Mouse (Mus musculus): ENCODE measurements at regions not wholly inside any gene's neighbourhood (a gene's known extent, or its start where the extent isn't known, plus 50 kb on each side); places are given as distances from the start of the nearest gene placed in this dataset.
A peak's percentile ranks its signal among the peaks of the same experiment; 100 is the strongest.

DNA sequence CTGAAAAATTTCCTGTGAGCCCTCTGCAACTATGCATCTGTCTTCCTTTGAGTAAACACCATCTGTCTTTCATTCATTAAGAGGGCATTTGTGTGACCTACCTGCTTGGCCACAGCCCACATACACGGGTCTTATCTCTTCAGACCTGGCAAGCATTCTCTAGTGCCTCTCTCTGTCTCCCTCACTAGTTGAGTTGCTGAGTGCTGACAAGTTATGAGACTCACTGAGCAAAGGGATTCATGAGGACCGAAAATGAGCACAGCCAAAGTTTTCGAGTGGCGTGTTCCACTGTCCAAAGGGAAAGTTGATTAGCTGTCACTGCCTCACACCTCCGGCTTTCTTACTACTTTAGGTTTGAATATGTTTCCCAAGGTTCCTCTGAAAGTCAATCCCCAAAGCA is 328.5 kb downstream of the Pmp22 start:
- no peak for DNase-seq

DNA sequence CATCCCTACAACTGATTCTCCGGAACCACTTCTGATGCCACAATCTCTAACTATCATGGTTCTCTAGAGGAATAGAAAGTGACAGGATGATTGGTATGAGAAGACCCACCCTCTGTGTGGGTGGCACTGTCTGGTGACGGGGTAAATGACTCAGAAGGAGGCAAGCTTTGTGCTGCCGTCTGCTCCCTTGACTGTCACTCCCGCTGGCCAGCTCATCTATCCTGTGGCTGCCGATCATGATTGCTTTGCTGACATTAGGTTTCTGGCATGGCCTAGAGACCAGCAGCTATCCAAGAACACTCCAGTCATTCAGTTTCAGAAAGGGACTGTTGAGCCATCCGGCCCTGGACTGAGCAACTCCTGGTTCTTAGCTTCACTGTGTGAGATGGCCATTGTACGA is 331.4 kb downstream of the Pmp22 start:
- intact Hi-C loops (cut with DNase I): no loop called here
- DNase-seq: no peak

More for the DNA sequence above, 328.5 kb downstream of the Pmp22 start:
- intact Hi-C loops (cut with DNase I): loop anchor here (2.0 kb wide), 1 partner anchor 34 kb away; no protein-coding TSS in a partner anchor

DNA sequence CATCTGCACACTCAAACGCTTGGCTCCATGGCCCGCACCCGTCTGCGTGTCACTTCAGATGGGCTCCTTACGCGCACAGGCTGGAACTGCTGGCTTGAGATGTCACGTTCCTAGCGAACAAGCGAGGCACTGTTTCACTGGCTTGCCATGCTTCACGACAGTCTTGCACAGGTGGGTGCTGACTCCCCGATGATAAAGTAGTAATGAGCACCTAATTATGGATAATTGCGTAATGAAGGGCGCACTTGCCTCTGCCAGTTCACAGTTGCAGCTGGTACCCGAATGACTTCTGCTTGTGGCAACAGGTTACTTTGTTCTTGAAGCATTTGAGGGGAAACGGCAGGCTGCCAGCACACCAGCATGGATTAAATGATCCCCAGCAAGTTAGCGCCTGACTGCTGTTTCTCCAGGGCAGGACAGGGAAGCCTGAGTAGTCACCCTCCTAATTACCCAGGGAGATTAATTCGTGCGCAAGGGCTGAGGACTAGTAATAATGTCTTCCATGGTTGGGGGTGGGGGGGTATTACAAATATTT is 335.1 kb downstream of the Pmp22 start:
- no peak for DNase-seq
- intact Hi-C loops (cut with DNase I): no loop called here

DNA sequence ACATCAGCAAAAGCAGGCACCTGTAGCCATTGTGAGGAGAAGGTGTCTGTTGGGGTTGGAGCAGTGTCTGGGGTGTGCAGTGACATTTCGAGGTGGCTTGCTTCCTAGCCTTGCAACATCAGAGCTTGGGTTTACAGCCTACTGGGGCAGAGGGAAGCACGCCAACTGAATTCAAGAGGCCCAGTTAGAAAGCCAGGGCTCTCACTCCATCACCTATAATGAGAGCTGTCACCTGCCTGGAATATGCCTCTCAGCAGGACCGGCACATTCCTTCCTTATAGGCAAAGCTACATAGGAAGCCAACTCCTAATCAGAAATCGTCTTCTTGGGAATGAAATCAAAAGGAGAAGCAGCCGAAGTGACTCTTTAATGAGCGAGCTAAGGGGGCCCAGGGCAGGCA is 337.2 kb downstream of the Pmp22 start:
- no peak for DNase-seq
- intact Hi-C loops (cut with DNase I): no loop called here

DNA sequence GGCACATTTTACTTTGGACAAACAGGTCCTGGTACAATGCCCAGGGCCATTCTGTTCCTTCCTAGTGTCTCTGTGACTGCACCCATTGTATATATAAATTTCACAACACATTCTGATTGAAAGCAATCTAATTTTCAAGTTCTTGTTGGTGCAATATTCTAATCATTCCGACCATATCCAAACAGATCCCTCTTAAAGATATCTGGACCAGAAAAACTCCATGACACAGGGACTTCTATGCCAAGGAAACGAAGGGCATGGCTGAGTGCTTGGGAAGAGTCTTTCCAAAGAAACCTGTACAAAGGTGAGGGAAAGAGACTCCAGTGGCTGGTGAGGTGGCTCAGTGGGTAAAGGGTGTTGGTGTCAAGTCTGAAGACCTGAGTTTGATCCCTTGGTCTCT is 337.8 kb downstream of the Pmp22 start:
- no peak for DNase-seq
- intact Hi-C loops (cut with DNase I): no loop called here

DNA sequence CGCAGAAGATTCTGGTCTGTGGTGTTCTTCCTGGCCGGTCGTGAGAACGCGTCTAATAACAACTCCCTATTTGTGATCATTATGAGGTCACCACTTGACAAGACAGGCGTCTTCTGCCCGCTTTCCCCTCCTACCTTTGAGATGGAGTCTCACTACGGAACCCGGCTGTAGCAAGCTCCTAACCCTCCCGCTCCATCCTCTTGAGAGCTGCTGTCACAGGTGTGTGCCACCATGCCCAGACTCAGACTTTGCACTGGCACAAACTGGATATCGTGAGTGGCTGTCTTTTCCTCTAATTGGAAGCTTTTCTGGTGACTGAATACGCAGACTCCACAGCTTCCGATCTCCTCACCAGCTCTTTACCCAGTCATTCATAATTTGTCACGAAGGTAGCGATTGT is 346.0 kb downstream of the Pmp22 start:
- intact Hi-C loops (cut with DNase I): no loop called here
- DNase-seq: no peak

DNA sequence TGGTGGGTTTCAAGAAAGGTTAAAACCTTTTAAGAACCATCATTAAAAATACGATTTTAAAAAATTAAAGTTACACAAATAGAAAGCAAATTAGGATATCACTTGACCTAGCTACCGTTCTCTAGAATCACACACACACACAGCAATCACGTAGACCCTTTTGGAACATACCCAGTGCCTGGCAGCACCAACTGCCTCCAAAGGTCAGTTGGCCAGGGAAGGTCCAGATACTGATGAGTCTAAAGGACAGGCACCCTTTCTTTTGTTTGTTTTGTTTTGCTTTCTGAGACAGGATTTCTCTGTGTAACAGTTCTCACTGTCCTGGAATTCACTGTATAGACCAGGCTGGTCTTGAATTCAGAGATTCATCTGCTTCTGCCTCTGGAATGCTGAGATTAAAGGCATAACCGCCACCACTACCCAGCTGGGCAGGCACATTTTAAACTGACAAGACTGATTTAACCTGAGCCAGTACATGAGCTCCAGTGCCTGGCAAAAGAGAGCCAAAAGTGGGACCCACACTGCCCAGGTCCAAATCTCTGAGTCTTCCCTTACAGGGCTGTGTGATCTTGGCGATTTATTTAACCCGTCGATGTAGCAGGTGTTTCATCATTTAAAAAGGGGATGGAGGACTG is 353.0 kb downstream of the Pmp22 start:
- no peak for DNase-seq
- intact Hi-C loops (cut with DNase I): no loop called here

DNA sequence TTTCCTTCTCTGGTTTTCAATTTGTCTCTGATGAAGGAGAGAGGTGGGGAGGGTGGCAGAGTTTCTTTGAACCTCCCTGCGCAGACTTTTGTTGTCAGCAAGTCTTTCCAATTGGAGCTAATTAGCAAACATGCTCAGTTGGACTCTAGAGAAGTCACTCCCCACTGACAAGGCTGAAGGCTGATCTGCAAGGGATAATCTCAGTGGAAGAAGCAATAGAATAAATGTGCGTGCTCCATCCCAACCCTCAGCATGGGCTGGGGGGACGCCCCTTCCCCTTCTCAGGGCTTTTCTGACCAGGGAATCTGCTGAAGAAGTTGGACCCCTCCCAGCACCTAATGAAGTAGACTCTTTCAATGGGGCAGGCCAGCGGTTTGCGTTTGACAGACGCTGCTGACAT is 353.8 kb downstream of the Pmp22 start:
- intact Hi-C loops (cut with DNase I): no loop called here
- no peak for DNase-seq

DNA sequence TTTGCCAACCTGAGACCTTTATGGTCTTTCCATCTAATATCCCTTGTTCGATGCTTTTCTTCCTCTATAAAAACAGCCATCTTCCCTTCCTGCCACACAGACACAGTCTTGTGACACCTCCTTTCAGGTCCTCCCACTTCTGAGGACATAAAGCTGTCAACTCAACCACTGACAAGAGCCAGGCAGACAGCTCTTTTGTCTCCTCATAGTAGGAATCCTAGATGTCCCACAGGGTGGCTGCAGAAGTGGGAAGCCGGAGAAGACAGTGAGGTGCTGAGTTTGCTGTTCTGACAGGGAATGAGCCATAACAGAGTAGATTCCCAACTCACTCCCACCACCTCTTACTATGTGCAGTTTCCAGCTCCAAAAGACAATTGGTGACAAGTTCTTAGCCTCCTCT is 358.4 kb downstream of the Pmp22 start:
- intact Hi-C loops (cut with DNase I): no loop called here
- no peak for DNase-seq

DNA sequence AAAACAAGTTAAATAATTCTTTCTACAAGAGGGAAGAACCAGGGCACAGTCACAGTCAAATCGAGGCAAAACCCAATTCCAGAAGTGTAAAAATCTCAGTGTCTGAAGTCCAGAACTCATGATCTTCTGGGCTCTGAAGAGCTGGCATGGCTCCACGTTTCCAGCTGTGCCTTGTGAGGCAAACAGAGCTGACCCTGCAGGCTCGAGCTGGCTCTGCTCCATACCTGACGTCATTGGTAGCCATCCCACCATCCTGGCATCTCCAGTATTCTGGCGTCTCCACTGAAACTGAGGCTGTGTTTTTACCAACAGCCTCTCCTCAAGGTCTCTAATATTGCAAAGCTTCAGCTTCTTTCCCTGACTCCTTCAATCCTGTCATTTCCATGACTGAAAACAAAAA is 373.4 kb downstream of the Pmp22 start:
- intact Hi-C loops (cut with DNase I): no loop called here
- peak; percentile 62 to 66 for DNase-seq

DNA sequence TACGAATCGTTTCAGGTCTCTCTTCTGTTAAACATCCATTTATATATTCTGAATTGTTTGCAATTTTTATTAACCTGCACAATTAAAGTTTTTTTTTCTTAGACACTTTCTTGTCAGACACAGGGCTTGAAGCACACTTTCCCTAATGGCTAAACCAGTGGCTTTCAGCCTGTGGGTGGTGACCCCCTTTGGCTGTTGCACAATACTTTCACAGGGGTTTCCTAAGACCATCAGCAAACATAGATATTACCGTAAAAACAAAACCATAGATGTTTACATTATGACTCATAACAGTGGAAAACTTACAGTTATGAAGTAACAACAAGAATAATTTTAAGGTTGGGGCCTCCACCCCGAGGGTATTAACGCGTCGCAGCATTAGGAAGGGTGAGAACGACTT is 378.6 kb downstream of the Pmp22 start:
- DNase-seq: no peak

DNA sequence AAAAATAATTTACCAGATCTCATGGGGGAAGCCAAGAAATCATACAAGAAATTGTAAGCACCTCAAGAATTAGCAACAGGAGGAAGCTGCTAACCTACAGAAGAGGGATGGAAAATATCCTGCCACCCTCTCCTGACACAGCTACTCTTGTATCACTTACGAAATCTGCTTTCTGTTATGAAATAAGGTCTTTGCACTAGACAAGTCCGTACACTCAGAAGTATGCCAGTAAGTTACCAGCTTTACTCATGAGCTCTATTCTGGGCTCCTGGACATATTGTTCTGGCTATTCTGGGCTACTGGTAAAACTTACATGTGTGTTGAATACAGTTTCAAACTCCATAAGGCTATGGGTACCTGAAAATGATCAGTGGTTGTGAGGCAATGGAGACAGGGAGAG is 379.9 kb downstream of the Pmp22 start:
- DNase-seq: no peak
- intact Hi-C loops (cut with DNase I): no loop called here

More for the DNA sequence above, 378.6 kb downstream of the Pmp22 start:
- intact Hi-C loops (cut with DNase I): no loop called here

DNA sequence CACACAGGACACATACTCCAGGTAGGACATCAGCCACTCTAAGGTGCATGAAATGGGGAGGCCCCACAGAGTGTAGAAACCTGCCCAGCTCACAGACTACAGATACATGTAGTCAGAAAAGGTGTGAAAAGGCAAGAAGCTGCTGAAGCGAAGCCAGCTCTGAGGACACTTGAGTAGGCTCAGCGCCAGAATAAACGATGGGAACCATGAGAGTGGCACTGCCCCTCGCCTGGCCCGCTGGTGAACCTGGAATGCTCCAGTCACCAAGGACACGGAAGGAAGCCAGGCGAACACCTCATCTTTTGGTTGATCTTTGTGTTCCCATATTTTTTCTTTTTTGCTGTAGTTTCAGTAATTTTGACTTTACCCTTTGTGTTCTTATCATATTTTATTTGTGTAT is 381.8 kb downstream of the Pmp22 start:
- DNase-seq: no peak
- intact Hi-C loops (cut with DNase I): no loop called here

DNA sequence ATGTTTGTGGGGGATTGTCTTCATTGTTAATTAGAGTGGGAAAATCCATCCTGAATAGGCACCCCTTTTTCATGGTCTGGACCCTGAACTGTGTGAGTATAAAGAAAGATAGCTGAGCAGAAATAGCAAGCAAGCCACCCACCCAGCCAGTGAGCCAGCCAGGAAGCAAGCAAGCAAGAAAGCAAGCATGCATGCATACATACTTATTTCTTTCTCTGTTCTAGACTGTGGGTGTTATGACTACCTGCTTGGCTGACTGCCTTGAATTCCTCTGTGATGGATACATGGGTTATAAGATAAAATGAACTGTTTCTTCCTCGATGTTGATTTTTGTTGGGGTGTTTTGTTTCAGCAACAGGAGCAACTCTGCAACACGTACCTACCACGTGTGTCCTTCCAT is 385.8 kb downstream of the Pmp22 start:
- no peak for DNase-seq

DNA sequence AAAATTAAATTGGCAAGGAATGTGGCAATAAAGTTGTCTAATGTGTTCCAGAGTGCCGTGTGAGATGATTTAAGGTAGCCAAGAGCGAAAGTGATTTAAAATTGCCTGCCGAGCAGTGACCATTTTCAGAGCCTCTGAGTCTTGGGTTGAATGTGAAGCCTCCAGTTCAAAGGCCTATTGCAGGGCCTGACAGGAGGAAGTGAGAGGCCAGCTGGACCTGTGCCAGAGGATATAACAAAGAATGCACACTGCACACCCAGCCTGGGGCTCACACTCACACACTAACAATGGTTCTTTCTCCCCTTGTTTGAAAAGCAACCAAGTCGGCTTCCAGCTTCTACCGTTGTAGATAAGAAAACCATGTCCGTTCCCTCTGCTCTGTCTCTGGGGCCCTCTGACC is 390.1 kb downstream of the Pmp22 start:
- peak; percentile 32 to 43 for DNase-seq
- intact Hi-C loops (cut with DNase I): no loop called here

More for the DNA sequence above, 385.8 kb downstream of the Pmp22 start:
- intact Hi-C loops (cut with DNase I): no loop called here

DNA sequence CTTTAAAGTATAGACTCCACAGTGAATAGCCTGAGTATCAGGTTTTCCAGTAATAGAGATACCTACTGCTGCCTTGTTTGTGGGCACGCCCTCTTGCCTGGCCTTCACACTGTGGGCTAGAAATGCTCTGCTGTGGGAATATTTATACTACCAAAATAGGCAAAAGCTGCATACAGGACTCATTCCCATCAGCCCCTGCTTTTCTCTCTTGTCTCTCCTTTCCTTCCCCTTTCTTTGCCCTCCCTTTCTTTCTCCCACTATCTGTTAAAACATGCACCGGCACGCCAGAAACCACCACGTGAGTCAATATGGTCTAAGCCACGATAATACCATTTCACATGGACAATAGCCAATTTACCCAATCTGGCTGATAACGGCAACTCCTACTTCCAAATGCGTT is 395.5 kb downstream of the Pmp22 start:
- DNase-seq: no peak
- intact Hi-C loops (cut with DNase I): no loop called here

DNA sequence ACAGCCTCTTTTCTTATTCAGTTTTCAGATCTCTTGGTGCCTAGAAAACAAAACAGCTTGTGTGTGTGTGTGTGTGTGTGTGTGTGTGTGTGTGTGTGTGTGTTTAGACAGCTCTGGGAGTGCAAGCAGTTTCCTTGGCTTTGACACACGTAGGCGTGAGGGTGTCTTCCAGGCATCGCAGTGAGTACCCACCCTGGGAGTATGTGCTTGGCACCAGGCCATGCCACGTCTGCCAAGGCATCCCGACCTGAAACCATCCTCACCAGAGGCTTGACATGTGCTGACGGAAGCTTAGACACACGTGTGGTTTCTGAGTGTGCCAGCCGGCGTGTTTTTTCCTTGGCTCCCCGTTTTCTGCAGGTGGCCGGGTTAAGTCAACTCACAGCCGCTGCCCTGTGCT is 396.6 kb downstream of the Pmp22 start:
- DNase-seq: no peak
- intact Hi-C loops (cut with DNase I): no loop called here

DNA sequence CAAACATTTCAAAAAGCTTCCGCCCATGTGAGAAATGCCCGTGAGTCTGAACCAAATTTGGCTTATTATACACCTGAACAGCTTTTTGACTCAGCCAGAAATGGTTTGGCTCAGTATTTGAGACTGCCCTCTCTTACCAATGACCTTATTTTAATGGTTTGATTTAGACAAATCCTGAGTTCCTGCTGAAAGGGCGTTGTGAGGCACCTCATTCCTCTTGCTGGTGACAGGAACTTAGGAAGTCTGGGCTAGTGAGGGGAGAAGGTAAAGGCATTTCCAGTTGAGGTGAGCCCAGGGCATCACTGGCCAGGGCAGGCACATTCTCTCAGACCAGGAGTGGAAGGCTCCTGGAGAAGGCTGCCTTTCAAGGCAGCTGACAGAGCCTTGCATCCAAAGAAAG is 396.1 kb downstream of the Hs3st3b1 start:
- intact Hi-C loops (cut with DNase I): no loop called here
- no peak for DNase-seq

DNA sequence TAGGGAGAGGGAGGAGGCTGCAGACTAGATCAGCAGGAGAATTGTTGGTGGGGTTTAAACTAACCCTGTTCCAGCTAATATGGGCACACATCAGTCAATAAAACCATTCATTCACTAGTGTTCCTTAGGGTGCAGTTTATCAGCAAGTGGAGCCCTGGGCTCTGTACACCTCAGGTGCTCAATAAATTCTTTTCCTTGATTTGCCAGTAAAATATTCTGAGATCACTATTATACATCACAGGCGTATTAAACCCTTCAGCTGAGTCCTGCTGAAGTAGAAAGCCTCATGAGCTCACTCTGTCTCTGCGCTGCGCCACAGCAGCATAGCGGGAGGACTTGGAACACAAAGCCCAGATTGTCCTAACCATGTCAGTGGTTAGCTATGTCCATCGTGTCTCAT is 389.3 kb downstream of the Hs3st3b1 start:
- no peak for DNase-seq
- intact Hi-C loops (cut with DNase I): no loop called here

DNA sequence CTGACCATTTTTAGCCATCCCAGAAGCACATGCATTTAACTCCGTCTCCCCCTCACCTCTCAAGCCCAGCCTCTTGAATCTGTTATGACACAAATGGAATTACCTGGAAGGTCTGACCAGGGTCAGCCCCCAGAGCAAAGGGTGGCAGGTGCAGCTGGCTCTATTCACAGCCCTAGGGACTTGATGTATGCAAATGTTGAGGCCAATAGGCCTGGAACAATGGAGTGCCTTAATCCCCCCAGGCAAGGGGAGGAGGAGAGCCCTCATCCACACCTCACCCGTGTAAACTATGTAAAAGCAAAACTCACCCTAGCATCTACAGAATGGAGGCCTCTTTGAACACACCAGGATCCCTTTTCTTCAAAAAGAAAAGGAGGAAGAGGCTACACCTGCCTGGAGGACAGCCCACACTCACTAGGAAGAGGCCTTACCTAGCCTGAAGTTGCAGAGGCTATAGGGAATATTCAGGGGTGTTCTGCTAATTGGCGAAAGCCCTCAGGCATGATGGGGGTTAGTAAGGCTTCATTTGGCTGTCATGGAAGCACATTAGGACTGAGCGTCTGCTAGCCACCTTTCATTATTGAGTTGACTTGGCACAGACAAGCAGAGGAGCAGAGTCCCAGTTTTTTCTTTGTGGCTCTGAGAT is 388.4 kb downstream of the Hs3st3b1 start:
- DNase-seq: no peak
- intact Hi-C loops (cut with DNase I): no loop called here

DNA sequence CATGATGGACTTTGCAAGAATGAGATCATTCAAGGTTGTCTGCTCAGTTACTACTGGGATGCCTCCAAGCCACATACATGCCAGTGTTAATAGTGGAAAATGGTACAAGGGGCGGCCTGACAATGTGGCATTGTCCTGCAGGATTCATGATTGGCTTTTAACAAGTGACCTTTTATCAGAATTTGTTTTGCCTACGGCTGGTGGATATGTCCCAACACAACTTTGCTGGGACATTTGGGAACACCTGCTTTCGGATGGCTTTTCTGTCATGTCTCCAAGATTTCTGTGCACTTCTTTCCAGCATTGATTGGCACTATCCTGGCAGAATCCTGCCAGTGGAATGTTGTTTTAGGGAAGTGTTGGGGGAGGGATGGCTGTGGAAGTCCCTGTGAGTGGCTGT is 384.4 kb downstream of the Hs3st3b1 start:
- intact Hi-C loops (cut with DNase I): no loop called here
- DNase-seq: no peak

DNA sequence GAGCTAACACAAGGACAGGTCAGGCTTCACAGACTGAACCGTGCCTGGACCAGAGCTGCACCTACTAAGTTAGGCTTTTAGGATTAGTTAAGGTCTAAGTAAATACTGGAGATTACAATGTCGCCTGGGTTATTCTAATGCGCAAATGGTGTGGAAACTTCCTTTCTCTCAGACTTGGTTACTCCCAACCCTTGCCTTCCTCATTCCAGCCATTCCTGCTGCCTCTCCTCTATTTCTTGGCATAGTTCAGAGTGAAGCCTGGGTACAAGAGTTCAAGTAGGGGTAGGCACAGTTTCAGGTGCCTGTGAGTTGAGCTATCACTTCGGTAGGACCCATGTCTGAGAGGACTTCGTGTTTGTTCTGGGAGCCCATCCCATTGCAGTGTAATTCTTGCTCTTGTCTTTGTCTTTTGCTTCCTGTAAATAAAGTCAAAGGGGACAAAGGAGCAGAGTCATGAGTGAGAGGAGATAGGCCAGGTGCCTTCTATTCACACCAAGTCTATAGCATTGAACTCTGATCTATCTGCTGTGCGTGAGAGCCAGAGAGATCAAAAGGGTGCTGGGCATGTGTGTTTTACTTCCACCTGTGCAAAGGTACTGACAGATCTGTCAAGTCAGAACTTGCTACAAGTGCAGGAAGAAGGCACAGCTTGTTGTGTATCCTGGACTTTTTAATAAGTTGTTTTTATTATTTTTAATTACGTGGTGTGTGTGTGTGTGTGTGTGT is 378.0 kb downstream of the Hs3st3b1 start:
- no peak for DNase-seq
- intact Hi-C loops (cut with DNase I): no loop called here
